Mouse (Mus musculus) kidney, adult 18-20 months (tissue): ENCODE data around the gene Cxcr5.

ENCODE experiments used
- DNase-seq: peaks from one replicate; pipeline ENCODE4 v3.0.0; 2021

The Cxcr5 gene

GRCm38 (mm10) chr9:44508124-44508619, 53.5 kb downstream of the Cxcr5 start:
- no peak for DNase-seq

GRCm38 (mm10) chr9:44507345-44507744, 54.3 kb downstream of the Cxcr5 start:
- no peak for DNase-seq

DNA sequence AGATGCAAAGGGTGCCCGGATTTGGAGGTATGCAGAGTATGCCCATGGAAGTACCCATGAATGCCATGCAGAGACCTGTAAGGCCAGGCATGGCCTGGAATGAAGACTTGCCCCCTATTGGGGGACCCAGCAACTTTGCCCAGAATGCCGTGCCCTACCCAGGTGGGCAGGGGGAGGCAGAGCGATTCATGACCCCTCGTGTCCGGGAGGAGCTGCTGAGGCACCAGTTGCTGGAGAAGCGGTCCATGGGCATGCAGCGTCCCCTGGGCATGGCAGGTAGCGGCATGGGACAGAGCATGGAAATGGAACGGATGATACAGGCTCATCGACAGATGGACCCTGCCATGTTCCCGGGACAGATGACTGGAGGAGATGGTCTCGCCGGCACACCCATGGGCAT, 55.1 kb downstream of the Cxcr5 start:
- no peak for DNase-seq

DNA sequence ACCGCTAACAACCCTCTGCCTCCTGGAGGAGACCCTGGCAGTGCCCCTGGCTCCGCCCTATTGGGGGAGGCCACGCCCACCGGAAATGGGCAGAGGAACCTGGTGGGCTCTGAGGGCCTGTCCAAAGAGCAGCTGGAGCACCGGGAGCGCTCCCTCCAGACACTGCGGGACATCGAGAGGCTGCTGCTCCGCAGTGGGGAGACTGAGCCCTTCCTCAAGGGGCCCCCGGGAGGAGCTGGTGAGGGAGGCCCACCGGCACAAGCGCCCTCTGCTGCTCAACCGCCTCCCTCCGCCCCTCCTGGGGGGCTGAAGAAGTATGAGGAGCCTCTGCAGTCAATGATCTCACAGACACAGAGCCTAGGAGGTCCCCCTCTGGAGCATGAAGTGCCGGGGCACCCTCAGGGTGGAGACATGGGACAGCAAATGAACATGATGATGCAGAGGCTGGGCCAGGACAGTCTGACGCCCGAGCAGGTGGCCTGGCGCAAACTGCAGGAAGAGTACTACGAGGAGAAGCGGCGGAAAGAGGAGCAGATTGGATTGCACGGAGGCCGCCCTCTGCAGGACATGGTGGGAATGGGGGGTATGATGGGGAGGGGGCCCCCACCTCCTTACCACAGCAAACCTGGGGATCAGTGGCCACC, 55.7 kb downstream of the Cxcr5 start:
- DNase-seq: no peak

GRCm38 (mm10) chr9:44504893-44505823, 56.5 kb downstream of the Cxcr5 start:
- DNase-seq: peak; percentile 34

DNA sequence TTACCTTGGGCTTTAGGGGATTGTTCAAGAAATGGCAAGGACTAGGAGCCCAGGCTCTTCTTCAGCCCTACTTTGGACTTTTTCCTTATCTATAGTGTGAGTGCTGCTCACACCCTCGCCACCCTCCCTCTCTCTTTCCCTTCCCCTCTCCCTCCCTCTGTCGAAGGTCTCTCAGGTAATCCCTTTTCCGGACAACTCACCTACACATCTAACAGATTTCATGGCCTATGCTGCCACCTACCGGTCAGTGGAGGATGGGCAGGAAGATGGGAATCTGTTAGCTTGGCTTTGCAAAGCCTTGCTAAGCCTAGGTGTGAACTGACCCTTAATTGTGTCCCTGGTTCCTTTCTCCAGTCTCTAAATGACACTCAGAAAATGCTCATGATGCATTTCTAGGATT, 59.7 kb downstream of the Cxcr5 start:
- DNase-seq: peak; percentile 91

DNA sequence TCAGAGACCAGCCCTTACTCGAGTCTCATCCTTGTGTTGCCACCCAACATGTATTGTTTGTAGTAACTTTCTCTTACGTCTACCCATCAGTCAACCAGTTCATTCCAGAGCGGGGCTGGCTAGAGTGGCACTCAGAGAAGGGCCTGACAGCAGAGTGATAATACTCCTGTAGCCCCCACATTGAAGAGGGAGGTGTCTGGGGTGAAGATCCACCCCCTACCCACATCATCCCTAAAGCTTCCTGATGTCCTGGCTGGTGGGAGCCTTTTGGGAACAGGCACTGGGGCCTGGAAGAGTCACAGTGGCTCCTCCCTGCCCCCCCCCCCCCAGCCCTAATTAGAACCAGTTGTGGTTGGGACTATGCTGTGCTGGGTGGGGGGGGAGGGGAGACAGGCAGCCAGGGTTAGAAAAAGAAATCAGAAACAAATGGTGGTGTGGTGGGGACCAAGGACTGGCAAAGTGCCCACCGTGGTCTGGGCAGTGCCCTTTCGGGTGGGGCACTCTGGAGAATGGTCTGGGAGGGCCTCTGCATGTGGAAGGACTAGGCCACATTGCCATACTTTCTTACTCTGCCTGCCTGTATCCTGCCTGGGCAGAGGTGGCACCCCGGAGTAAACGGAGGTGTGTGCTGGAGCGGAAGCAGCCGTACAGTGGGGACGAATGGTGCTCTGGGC, 60.3 kb downstream of the Cxcr5 start:
- no peak for DNase-seq

GRCm38 (mm10) chr9:44500638-44501175, 61.0 kb downstream of the Cxcr5 start:
- peak; percentile 21 for DNase-seq

DNA sequence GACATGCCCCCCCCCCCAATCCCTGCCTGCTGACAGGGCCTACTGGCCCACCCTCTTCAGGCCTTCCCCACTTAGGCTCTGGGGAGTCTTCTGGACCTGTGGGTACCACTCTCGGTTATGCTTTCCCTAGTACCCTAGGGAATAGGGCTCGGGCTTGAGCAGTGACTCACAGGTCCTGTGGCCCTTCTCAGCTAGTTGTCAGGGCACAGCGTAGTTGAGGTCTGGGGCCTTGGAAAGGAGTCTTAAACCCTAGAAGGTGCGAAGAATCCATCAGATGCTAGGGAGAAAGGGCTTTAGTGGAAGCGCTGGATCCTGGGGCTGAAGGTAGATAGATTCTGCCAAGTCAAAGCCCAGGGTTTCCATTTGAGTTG, 61.5 kb downstream of the Cxcr5 start:
- DNase-seq: peak; percentile 14

DNA sequence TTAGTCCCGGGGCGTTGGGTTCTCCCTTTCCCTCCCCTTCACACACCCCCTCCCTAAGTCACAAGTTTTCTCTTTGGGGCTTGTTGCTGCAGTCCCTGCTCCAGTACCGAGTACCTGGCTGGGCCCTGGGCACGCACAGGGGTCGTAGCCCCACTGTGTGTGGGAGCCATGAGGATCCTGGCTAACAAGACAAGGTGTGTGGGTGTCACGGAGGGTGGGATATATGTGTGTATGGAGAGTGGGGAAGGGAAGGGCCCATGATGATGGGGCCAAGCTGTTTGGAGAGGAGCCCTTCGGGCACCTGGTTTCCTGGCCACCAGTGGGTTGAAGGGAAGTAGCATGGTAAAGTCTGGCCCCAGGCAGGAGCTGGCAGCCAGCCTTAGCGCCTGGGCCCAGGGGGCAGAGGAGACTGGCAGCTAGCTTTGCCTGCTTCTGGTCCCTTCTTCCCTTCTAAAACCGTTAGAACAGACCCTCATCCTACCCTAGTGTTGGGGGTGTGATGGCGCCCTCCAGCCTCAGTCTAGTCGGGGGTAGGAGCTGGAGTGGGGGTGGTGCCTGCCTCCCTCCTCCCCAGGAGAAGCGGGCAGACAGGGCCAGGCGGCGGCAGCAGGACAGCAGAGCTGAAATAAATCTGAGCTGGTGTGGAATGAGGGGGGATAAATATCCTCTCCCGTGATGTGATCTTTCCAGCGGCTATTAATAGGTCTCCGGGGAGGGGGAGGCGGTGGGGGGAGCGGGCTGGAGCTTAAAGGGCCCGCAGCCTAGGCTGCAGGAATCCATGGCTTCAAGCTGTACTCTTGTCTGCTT, 62.1 kb downstream of the Cxcr5 start:
- DNase-seq: peak; percentile 35

GRCm38 (mm10) chr9:44498421-44499355, 63.0 kb downstream of the Cxcr5 start:
- peak; percentile 82 for DNase-seq

- DNase-seq: peak; percentile 54
Observed at GRCm38 (mm10) chr9:44497624-44498377, 63.9 kb downstream of the Cxcr5 start.

DNA sequence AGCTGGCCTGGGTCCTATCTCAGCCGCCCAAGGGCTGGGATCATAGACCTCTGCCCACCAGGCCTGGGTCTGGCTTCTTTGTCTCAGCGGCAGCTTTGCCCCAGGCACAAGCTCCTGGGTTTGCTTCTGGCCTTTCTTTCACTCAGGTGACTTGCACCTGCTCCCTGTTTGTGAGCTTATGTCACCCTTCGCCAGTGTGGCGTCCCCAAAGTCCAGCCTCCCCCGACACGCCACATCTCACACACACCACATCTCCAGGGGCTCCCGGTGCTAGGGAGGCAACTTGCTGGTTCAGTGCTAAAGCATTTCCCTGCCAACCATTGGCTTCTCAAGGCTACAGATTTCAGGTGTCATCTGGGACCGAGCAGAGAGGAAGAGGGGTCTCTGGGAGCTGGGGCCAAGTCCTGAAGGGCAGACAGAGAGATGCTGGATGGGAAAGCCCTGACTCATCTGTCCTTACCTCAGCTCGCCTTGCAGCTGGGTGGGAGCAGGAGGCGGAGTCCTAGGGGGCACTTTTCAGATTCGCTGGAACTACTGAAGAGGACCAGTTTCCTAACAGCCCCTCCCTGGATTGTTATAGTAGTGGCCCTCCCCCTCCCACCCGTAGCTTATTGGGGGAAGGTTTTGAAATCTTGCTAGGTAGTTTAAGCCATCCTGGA, 64.7 kb downstream of the Cxcr5 start:
- no peak for DNase-seq

DNA sequence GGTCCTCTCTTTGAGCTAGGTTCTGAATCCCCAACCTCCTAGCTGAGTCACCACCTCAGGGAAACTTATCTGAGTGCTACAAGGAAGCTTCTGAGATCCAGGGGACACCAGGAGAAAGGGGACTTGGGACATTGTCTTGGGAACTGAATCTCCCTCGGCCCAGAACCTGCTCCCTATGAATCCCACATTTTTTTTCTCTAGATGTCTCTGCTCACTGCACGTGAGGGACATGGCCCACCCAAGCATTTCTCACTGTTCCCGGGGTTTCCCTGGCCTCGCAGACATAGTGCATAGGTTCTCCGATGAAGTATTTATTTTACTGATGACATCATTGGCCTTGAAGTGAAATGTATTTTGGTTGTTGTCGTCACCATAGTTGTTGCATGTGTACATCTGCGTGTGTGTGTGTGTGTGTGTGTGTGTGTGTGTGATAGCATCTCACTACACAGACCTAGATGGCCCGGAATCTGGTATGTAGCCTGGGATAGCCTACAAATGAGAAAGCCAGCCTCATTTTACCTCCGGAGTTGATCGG, 65.8 kb downstream of the Cxcr5 start:
- no peak for DNase-seq

- peak; percentile 18 for DNase-seq
Observed at GRCm38 (mm10) chr9:44494863-44495809, 66.5 kb downstream of the Cxcr5 start.

GRCm38 (mm10) chr9:44494261-44494862, 67.3 kb downstream of the Cxcr5 start:
- DNase-seq: peak; percentile 44

GRCm38 (mm10) chr9:44492631-44493461, 68.8 kb downstream of the Cxcr5 start:
- peak; percentile 10 for DNase-seq
